In the genomic region with DNA sequence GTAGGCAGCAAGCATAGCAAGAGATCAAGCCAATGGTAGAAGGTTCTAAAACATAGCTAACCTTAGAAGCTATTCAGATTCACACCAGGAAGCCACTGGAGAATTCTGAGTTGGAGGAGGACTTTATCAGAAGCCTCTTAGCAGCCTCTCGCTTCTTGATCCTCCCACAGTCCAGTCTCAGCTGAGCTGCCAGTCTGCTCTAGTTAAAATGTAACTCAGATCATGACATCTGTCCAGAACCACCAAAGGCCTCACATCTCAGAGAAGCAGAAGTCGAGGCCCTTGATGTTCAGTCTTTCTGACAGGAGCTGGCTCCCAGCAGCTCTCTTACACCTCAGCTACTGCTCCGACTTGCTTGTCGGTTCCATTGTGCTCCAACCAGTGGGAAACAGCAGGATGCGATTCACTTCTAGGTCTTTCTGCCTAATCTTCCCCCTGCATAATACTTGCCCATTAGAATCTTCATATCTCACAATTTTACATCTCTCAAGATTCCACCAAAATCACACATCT, we compare ENCODE assay signal across 20 mouse cellular contexts.
DNase-seq lines count a peak whose midpoint lies in the region; ATAC-seq and TF ChIP-seq lines count a peak whose summit lies in the region.
"Had no signal": no experiment of that assay in that cellular context is flagged by ENCODE, and none has a peak within 500 bp of the region (broad histone marks: within the 10 kb centered on the region; RNA-seq: fewer than 3 reads in every experiment).

No protein-coding gene starts in this region.

- H3K4me3 ChIP-seq in kidney, adult 2 months (ENCODE audit: insufficient read depth, low read depth, low read length) = no peak overlapping the region
- no peak overlapping the region for H3K4me3 ChIP-seq in kidney, embryonic 16.5 days (ENCODE audit: low read length)
- H3K4me3 ChIP-seq: embryonic facial prominence, embryonic 12.5 days; forebrain, embryonic 15.5 days; heart, adult 2 months; heart, embryonic 15.5 days; hindbrain, embryonic 10.5 days had no signal

- ATAC-seq in kidney, embryonic 16.5 days (ENCODE audit: low FRiP score, low TSS enrichment) = peak; percentile 66; the same call in 1 of the 2 replicates
- ATAC-seq: forebrain, embryonic 15.5 days had no signal

- no peaks in the 10 kb centered on the region for H3K9me3 ChIP-seq in kidney, embryonic 16.5 days (ENCODE audit: low read length)
- H3K9me3 ChIP-seq: embryonic facial prominence, embryonic 12.5 days; forebrain, embryonic 15.5 days; heart, embryonic 15.5 days; hindbrain, embryonic 10.5 days had no signal

- no peak for TF ChIP-seq POLR2A in kidney, adult 2 months (IDR thresholded peaks at IDR 0.05; ENCODE audit: low read depth, low read length)

- H3K4me2 ChIP-seq in kidney, embryonic 16.5 days (replicated peaks; ENCODE audit: low read depth, low read length) = no peak overlapping the region
- H3K4me2 ChIP-seq: embryonic facial prominence, embryonic 12.5 days; forebrain, embryonic 15.5 days; heart, embryonic 11.5 days; heart, embryonic 15.5 days; hindbrain, embryonic 14.5 days had no signal

- no peak for TF ChIP-seq CTCF in kidney, adult 2 months (conservative IDR thresholded peaks at IDR 0.05; ENCODE audit: insufficient read depth, insufficient read length, low read depth, low read length)

- H3K27me3 ChIP-seq in kidney, adult 2 months (replicated peaks; ENCODE audit: control insufficient read depth, insufficient read depth, low read length) = no peaks in the 10 kb centered on the region
- H3K27me3 ChIP-seq in kidney, embryonic 16.5 days (ENCODE audit: insufficient read depth, low read length) = no peaks in the 10 kb centered on the region
- H3K27me3 ChIP-seq: embryonic facial prominence, embryonic 12.5 days; forebrain, embryonic 15.5 days; heart, embryonic 15.5 days had no signal

- H3K27ac ChIP-seq in kidney, adult 2 months (ENCODE audit: insufficient read depth, low read depth, low read length) = no peak overlapping the region
- no peak overlapping the region for H3K27ac ChIP-seq in kidney, embryonic 16.5 days (ENCODE audit: low read length)
- H3K27ac ChIP-seq: embryonic facial prominence, embryonic 12.5 days; forebrain, embryonic 15.5 days; heart, adult 2 months; heart, embryonic 15.5 days; hindbrain, embryonic 10.5 days; hindbrain, embryonic 14.5 days had no signal

- H3K36me3 ChIP-seq in kidney, adult 2 months (ENCODE audit: control insufficient read depth, insufficient read depth, low read length) = no peaks in the 10 kb centered on the region
- no peaks in the 10 kb centered on the region for H3K36me3 ChIP-seq in kidney, embryonic 16.5 days (ENCODE audit: insufficient read depth, low read length)
- H3K36me3 ChIP-seq: embryonic facial prominence, embryonic 12.5 days; forebrain, embryonic 15.5 days; heart, embryonic 15.5 days; hindbrain, embryonic 10.5 days had no signal

- 46% methylated on average over 5 of the region's 5 CpGs for WGBS in kidney, adult 2 months
- 58% methylated on average over 5 of the region's 5 CpGs for WGBS in kidney, embryonic 16.5 days

- peaks cover 8% of the 10 kb centered on the region; the same call in 1 of the 2 replicates for H3K4me1 ChIP-seq in kidney, adult 2 months (ENCODE audit: control insufficient read depth, insufficient read depth, low read length)
- H3K4me1 ChIP-seq in kidney, embryonic 16.5 days (ENCODE audit: insufficient read depth, low read length) = peaks cover 12% of the 10 kb centered on the region
- H3K4me1 ChIP-seq: embryonic facial prominence, embryonic 12.5 days; forebrain, embryonic 15.5 days; heart, embryonic 15.5 days; hindbrain, embryonic 10.5 days had no signal

- no peak overlapping the region for H3K9ac ChIP-seq in kidney, embryonic 16.5 days (replicated peaks; ENCODE audit: low read length)
- H3K9ac ChIP-seq: embryonic facial prominence, embryonic 12.5 days; forebrain, embryonic 15.5 days; heart, embryonic 15.5 days; hindbrain, embryonic 14.5 days had no signal

- peak; percentile 10 for DNase-seq in brain, adult 2 months (ENCODE audit: low read depth, low spot score)
- peak; percentile 49 for DNase-seq in kidney, adult 2 months
- peak; percentile 61 for DNase-seq in retina, embryonic 14.5 days (ENCODE audit: low spot score)
- no peak for DNase-seq in ovary, postnatal 36 days (ENCODE audit: low spot score)
- DNase-seq in cerebellum, postnatal 14 days = no peak
- DNase-seq in layer of hippocampus, adult 9-10 months (ENCODE audit: low spot score) = no peak
- DNase-seq: adrenal gland, adult 8-10 months; adrenal gland, postnatal 36 days; cerebellum, adult 11 months; cerebellum, adult 8-10 months; cerebellum, postnatal 25 days; gastrocnemius, postnatal 10 days; heart, adult 2 months had no signal

Comparison
In these comparisons a context has a peak if more than half of its experiments do, and no peak if none do; other contexts are left out.
1. DNase-seq: peak in brain, adult 2 months (single experiment), kidney, adult 2 months (single experiment) and retina, embryonic 14.5 days (single experiment); none in ovary, postnatal 36 days (single experiment), cerebellum, postnatal 14 days (0 of 2) and layer of hippocampus, adult 9-10 months (single experiment).